15 mouse cellular contexts compared by ENCODE assay signal in the genomic region with DNA sequence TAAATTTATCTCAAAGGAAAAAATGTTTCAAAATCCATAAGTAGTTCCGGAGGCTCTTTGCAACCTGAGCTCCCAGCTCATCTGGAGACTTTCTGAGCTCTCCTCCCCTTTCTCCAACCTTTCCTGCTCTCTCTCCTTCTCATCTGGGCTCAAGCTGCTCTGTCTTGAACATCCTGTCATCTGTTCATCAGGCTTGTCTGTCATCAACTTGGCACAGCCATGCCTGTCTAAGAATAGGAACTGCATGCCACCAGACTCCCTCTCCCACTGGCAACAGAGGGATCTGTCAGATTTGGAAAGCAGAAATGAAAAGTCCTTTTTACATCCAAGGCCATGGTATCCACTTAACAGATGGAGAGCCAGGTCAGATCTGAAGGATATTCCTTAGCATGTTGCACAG.
DNase-seq lines count a peak whose midpoint lies in the region; ATAC-seq lines count a peak whose summit lies in the region.
"Had no signal": no experiment of that assay in that cellular context is flagged by ENCODE, and none has a peak within 500 bp of the region (broad histone marks: within the 10 kb centered on the region; RNA-seq: fewer than 3 reads in every experiment).

No protein-coding gene starts in this region.

- DNase-seq in left cerebral cortex, postnatal 14 days (ENCODE audit: low spot score in 2 of 2): peak; percentile 22 to 28
- no peak for DNase-seq in left cerebral cortex, adult 18-20 months (ENCODE audit: low spot score in 2 of 2)
- peak; percentile 17 to 25 for DNase-seq in layer of hippocampus, postnatal 10 days (ENCODE audit: low spot score in 2 of 2)
- no peak for DNase-seq in embryo, embryonic 10.5 days (ENCODE audit: low spot score)
- no peak for DNase-seq in MN1 (ENCODE audit: low spot score)
- DNase-seq: adrenal gland, adult 8-10 months; gastrocnemius, adult 2 months; kidney, adult 18-20 months; lung, postnatal 14 days; thymus, adult 18-20 months had no signal

- 16% methylated on average over 1 of the region's 1 CpGs for WGBS in embryonic facial prominence, embryonic 15.5 days
- WGBS in heart, embryonic 16.5 days: 32% methylated on average over 1 of the region's 1 CpGs

- ATAC-seq in embryonic facial prominence, embryonic 15.5 days (ENCODE audit: insufficient number of reproducible peaks, low FRiP score, low TSS enrichment, low read depth): peak; percentile 54; the same call in 1 of the 2 replicates
- peak; percentile 84 for ATAC-seq in heart, embryonic 16.5 days (replicated peaks; ENCODE audit: extremely low read depth, insufficient read depth, low FRiP score)

- H3K27ac ChIP-seq in embryonic facial prominence, embryonic 15.5 days (replicated peaks): no peak overlapping the region
- H3K27ac ChIP-seq in heart, embryonic 16.5 days (ENCODE audit: low read length): peak overlapping the region; percentile 67
- H3K27ac ChIP-seq: gastrocnemius, adult 2 months; hindbrain, embryonic 12.5 days; midbrain, embryonic 12.5 days had no signal

- H3K4me2 ChIP-seq in embryonic facial prominence, embryonic 15.5 days (replicated peaks): no peak overlapping the region
- H3K4me2 ChIP-seq in heart, embryonic 16.5 days (ENCODE audit: low read depth, low read length): peak overlapping the region; percentile 18; the same call in 1 of the 2 replicates
- H3K4me2 ChIP-seq: hindbrain, embryonic 12.5 days; midbrain, embryonic 12.5 days had no signal

- intact Hi-C loops in left cerebral cortex, postnatal 14 days (cut with DNase I): no loop called here

- no peaks in the 10 kb centered on the region for H3K36me3 ChIP-seq in embryonic facial prominence, embryonic 15.5 days
- H3K36me3 ChIP-seq in heart, embryonic 16.5 days (ENCODE audit: control insufficient read depth, insufficient read depth): no peaks in the 10 kb centered on the region
- H3K36me3 ChIP-seq: hindbrain, embryonic 12.5 days; midbrain, embryonic 12.5 days had no signal

- H3K4me1 ChIP-seq in embryonic facial prominence, embryonic 15.5 days: peaks cover 27% of the 10 kb centered on the region
- peaks cover 12% of the 10 kb centered on the region for H3K4me1 ChIP-seq in heart, embryonic 16.5 days (ENCODE audit: control insufficient read depth, insufficient read depth, low read length)

- H3K9ac ChIP-seq in embryonic facial prominence, embryonic 15.5 days: no peak overlapping the region
- no peak overlapping the region for H3K9ac ChIP-seq in heart, embryonic 16.5 days (ENCODE audit: low read length)
- H3K9ac ChIP-seq: hindbrain, embryonic 12.5 days; midbrain, embryonic 12.5 days had no signal

- H3K4me3 ChIP-seq in embryonic facial prominence, embryonic 15.5 days (replicated peaks): no peak overlapping the region
- H3K4me3 ChIP-seq in heart, embryonic 16.5 days (ENCODE audit: low read length): no peak overlapping the region
- H3K4me3 ChIP-seq: erythroblast, embryonic 14.5 days; gastrocnemius, adult 2 months; hindbrain, embryonic 12.5 days; midbrain, embryonic 12.5 days had no signal

- H3K9me3 ChIP-seq in embryonic facial prominence, embryonic 15.5 days (replicated peaks): no peaks in the 10 kb centered on the region
- H3K9me3 ChIP-seq in heart, embryonic 16.5 days (replicated peaks; ENCODE audit: control insufficient read depth, low read length): no peaks in the 10 kb centered on the region
- H3K9me3 ChIP-seq: hindbrain, embryonic 12.5 days; midbrain, embryonic 12.5 days had no signal

- H3K27me3 ChIP-seq in embryonic facial prominence, embryonic 15.5 days: no peaks in the 10 kb centered on the region
- no peaks in the 10 kb centered on the region for H3K27me3 ChIP-seq in heart, embryonic 16.5 days (ENCODE audit: control insufficient read depth, insufficient read depth, low read length)
- H3K27me3 ChIP-seq: hindbrain, embryonic 12.5 days; midbrain, embryonic 12.5 days had no signal

Comparison
In these comparisons a context has a peak if more than half of its experiments do, and no peak if none do; other contexts are left out.
1. DNase-seq: peak in left cerebral cortex, postnatal 14 days (2 of 2) and layer of hippocampus, postnatal 10 days (2 of 2); none in left cerebral cortex, adult 18-20 months (0 of 2), embryo, embryonic 10.5 days (single experiment) and MN1 (single experiment).